Mouse (Mus musculus): ENCODE measurements around the gene Olfr450.

GRCm38 (mm10) chr6:42811639-42812038 lies at the start of gene Olfr450:
- TF ChIP-seq CTCF (IDR thresholded peaks at IDR 0.05; ENCODE audit: borderline replicate concordance, insufficient read depth, low read length) (no peak), POLR2A (IDR thresholded peaks at IDR 0.05; ENCODE audit: low read depth, low read length) (no peak)

Measured in embryonic fibroblast, embryonic 13.5 days (primary cell).